Mouse (Mus musculus) erythroblast, embryonic 14.5 days (primary cell): ENCODE data around the gene Adcy10.

ENCODE experiments used
- GATA1 ChIP-seq: IDR thresholded peaks from 2 replicates; pipeline ENCODE4 v1.6.1; 2012; ENCODE audit warnings: low read length, inconsistent platforms, mixed read lengths
- TAL1 ChIP-seq: IDR thresholded peaks from 3 replicates; pipeline ENCODE4 v1.6.1; 2012; ENCODE audit warnings: low read length, inconsistent platforms, mixed read lengths

DNA sequence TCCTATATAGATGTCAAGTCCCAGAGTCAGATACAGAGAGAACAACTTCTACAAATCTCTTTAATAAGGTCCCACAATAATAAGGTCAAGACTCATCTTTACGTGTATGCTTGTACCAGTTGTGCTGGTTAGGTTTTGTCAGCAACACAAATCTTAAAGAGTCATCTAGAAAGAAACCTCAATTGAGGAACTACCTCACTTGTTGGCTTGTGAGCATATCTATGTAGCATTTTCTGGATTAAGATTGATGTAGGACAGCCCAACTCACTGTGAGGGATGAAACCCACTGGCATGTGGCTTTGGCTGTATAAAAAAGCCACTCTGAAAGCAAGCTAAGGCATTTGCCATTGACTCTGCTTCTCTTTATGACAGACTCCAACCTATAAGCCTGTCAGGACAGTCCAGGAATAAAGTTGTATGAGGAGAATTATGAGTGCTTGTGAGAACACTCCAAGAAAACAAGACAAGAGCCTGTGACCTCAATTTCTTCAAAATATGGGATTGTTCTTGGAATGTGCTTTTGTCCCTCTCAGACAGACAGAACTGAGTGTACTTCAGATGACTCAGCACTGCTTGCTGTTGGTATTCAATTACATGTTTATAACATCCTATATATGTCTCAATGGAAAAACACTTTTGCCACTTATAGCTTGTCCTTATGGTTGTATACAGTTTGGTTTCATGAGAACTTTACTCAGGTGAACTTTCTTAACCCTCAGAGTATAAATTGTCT, 46.5 kb upstream of the Adcy10 start:
- TF ChIP-seq GATA1, result no peak
- no peak for TF ChIP-seq TAL1
